Mouse (Mus musculus) kidney, embryonic 16.5 days (tissue): ENCODE results near the gene Gm17079. TPM values are rescaled to one million over a fixed set of nuclear protein-coding genes. Genes with fewer than 3 reads are reported as not detected.

ENCODE experiments used
- polyA plus RNA-seq: library from polyadenylated mRNA; unstranded; fragments of >200 nt; fragmentation: Nextera tagmentation; extraction: Ambion mirVana; gene quantifications from 2 replicates; pipeline ENCODE4 v1.2.1, GENCODE M21; 2015

The Gm17079 gene
- polyA plus RNA-seq, 1 experiment from 2014 or later: not detected

Other genes starting within 250 kb of the Gm17079 start
- gene Vmn2r89, start 243.6 kb downstream of the Gm17079 start, polyA plus RNA-seq: not detected in 2 replicates
- gene Gm5622, start 142.7 kb downstream of the Gm17079 start, polyA plus RNA-seq: not detected in 2 replicates
- not detected in 2 replicates for gene Gm17175, start 121.4 kb downstream of the Gm17079 start, polyA plus RNA-seq
- gene Gm17174, start 103.3 kb downstream of the Gm17079 start, polyA plus RNA-seq: not detected in 2 replicates
- not detected in 2 replicates for gene Gm17078, start 84.2 kb downstream of the Gm17079 start, polyA plus RNA-seq
- gene Gm4181, start 59.8 kb downstream of the Gm17079 start, polyA plus RNA-seq: not detected in 2 replicates
- not detected in 2 replicates for gene Gm5800, start 21.7 kb upstream of the Gm17079 start, polyA plus RNA-seq
- gene Ang4, start 78.1 kb upstream of the Gm17079 start, polyA plus RNA-seq: not detected in 2 replicates
- gene AY358078, start 104.6 kb upstream of the Gm17079 start, polyA plus RNA-seq: not detected in 2 replicates
- gene Ear6, start 158.2 kb upstream of the Gm17079 start, polyA plus RNA-seq: not detected in 2 replicates
- 49.1 and 57.3 TPM in 2 replicates for gene Mettl17, start 189.4 kb upstream of the Gm17079 start, polyA plus RNA-seq
- gene Slc39a2, start 197.4 kb upstream of the Gm17079 start, polyA plus RNA-seq: 0.30 and 0.50 TPM in 2 replicates
- gene Ndrg2, start 218.7 kb upstream of the Gm17079 start, polyA plus RNA-seq: 52.0 and 59.5 TPM in 2 replicates
- gene Tppp2, start 223.0 kb upstream of the Gm17079 start, polyA plus RNA-seq: not detected in 2 replicates
- gene Rnase13, start 227.3 kb upstream of the Gm17079 start, polyA plus RNA-seq: not detected in 2 replicates